Mouse (Mus musculus) ES-E14 (cell line): Measurements from ENCODE around the gene Zcchc2. TPM values are rescaled to one million over a fixed set of nuclear protein-coding genes. Genes with fewer than 3 reads are reported as not detected.
A peak's percentile ranks its signal among the peaks of the same experiment; 100 is the strongest.

Experiments used
- DNase-seq: peaks from one replicate; pipeline ENCODE4 v3.0.0-alpha.2; 2013; ENCODE audit warnings: low read depth, low spot score
- H3K27ac ChIP-seq: 2 replicates; pipeline ENCODE4 v1.5.1; 2012; ENCODE audit warnings: low read depth, mild to moderate bottlenecking, low read length, moderate library complexity, mixed read lengths; ENCODE audit not compliant: poor library complexity, insufficient read depth, severe bottlenecking
- H3K36me3 ChIP-seq: 2 replicates; pipeline ENCODE4 v1.6.1; 2012; ENCODE audit warnings: mild to moderate bottlenecking, low read length, moderate library complexity, mixed read lengths; ENCODE audit not compliant: control insufficient read depth, poor library complexity, insufficient read depth, severe bottlenecking
- H3K4me1 ChIP-seq, 2 experiments: fragments of 150-350 bp in 1 of 2; sonication (generic) in 1 of 2; 2 replicates each; pipeline ENCODE4 v1.6.1; 2012; ENCODE audit warnings: low read length in 2 of 2, mild to moderate bottlenecking in 1 of 2, mixed read lengths in 1 of 2; ENCODE audit not compliant: control insufficient read depth in 2 of 2, insufficient read depth in 2 of 2, poor library complexity in 1 of 2
- H3K4me3 ChIP-seq, 2 experiments: fragments of 150-350 bp in 1 of 2; sonication (generic) in 1 of 2; 2 replicates each; pipeline ENCODE4 v1.5.1; 2012; ENCODE audit warnings: low read length in 2 of 2, low read depth in 1 of 2, mild to moderate bottlenecking in 1 of 2, mixed read lengths in 1 of 2; ENCODE audit not compliant: insufficient read depth in 1 of 2, poor library complexity in 1 of 2, severe bottlenecking in 1 of 2
- H3K9ac ChIP-seq: 2 replicates; pipeline ENCODE4 v1.6.1; 2012; ENCODE audit warnings: low read depth, mild to moderate bottlenecking, low read length, mixed read lengths; ENCODE audit not compliant: poor library complexity, insufficient read depth, severe bottlenecking
- H3K9me3 ChIP-seq: fragments of 150-350 bp; sonication (generic); 2 replicates; pipeline ENCODE4 v1.6.1; 2012; ENCODE audit warnings: low read depth, mild to moderate bottlenecking, low read length; ENCODE audit not compliant: control insufficient read depth, insufficient read depth
- CHD2 ChIP-seq: IDR thresholded peaks from 2 replicates; pipeline ENCODE4 v1.6.1; 2014; ENCODE audit warnings: mild to moderate bottlenecking, low read depth, low read length, inconsistent platforms
- HCFC1 ChIP-seq: IDR thresholded peaks from 2 replicates; pipeline ENCODE4 v1.6.1; 2012; ENCODE audit warnings: low read length, inconsistent platforms, borderline replicate concordance; ENCODE audit not compliant: insufficient read depth
- MAFK ChIP-seq: IDR thresholded peaks from 2 replicates; pipeline ENCODE4 v1.6.1; 2014; ENCODE audit warnings: mild to moderate bottlenecking, low read depth, low read length, inconsistent platforms; ENCODE audit not compliant: insufficient read depth
- ZC3H11A ChIP-seq: IDR thresholded peaks from 2 replicates; pipeline ENCODE4 v1.6.1; 2012; ENCODE audit warnings: low read depth, mild to moderate bottlenecking, inconsistent platforms, low read length, borderline replicate concordance
- ZNF384 ChIP-seq: IDR thresholded peaks from 2 replicates; pipeline ENCODE4 v1.6.1; 2012; ENCODE audit warnings: low read depth, low read length, inconsistent platforms
- in situ Hi-C, 2 experiments: fragments of 600-800 bp; cut with MboI; formaldehyde crosslinking; loops; one replicate each; pipeline ENCODE4 v1.15.1; 2025; ENCODE audit warnings: low sequenced_read_pairs in 2 of 2, inconsistent platforms in 1 of 2; ENCODE audit not compliant: unreplicated experiment in 2 of 2
- total RNA-seq: library from RNA; depleted of rRNA; stranded (reverse); fragments of 300-350 nt; gene quantifications from 2 replicates; pipeline ENCODE4 v1.2.3, GENCODE M21; 2012; rRNA removed

Zcchc2 gene
- 9.5 and 11.5 TPM in 2 replicates for total RNA-seq

GRCm38 (mm10) chr1:105990138-105990821 is at the start of gene Zcchc2:
Gene Zcchc2 (plus strand): TSS chr1:105990406.
- DNase-seq = peak; percentile 92
- Histone ChIP-seq H3K27ac (peak within 1 kb of the TSS; percentile 68; the same call in 1 of the 2 replicates), H3K9ac (peak within 1 kb of the TSS; percentile 85), H3K9me3 (no peaks in the 10 kb centered on the region), H3K36me3 (no peaks in the 10 kb centered on the region; the same call in 1 of the 2 replicates), H3K4me3 (peak within 1 kb of the TSS; percentile 90 to 93), H3K4me1 (peaks cover 2 to 3% of the 10 kb centered on the region in 2 experiments; a peak in 3 of 4 replicates)
- in situ Hi-C loops = no loop called here
- TF ChIP-seq HCFC1 = peak; percentile 65; the same call in 1 of the 2 replicates
- TF ChIP-seq MAFK = no peak
- no peak for TF ChIP-seq ZC3H11A

- Histone ChIP-seq H3K4me1 (no peaks in the 10 kb centered on the region), H3K4me3 (no peak overlapping the region), H3K9ac (no peak overlapping the region), H3K27ac (no peak overlapping the region), H3K36me3 (no peaks in the 10 kb centered on the region), H3K9me3 (no peaks in the 10 kb centered on the region)
- in situ Hi-C loops = no loop called here
- no peak for TF ChIP-seq ZNF384
- no peak for TF ChIP-seq ZC3H11A
- TF ChIP-seq CHD2 = no peak
- TF ChIP-seq HCFC1 = no peak
- no peak for TF ChIP-seq MAFK
- DNase-seq = no peak
Measured at GRCm38 (mm10) chr1:105944927-105945580, 45.2 kb upstream of the Zcchc2 start.

GRCm38 (mm10) chr1:105946581-105947540 is 43.3 kb upstream of the Zcchc2 start:
- in situ Hi-C loops = no loop called here
- H3K9ac ChIP-seq = no peak overlapping the region
- H3K27ac ChIP-seq = no peak overlapping the region
- TF ChIP-seq ZNF384 (no peak), ZC3H11A (no peak), CHD2 (no peak), MAFK (no peak), HCFC1 (no peak)
- no peaks in the 10 kb centered on the region for H3K9me3 ChIP-seq
- no peaks in the 10 kb centered on the region for H3K36me3 ChIP-seq
- no peak overlapping the region for H3K4me3 ChIP-seq
- H3K4me1 ChIP-seq = no peaks in the 10 kb centered on the region
- no peak for DNase-seq

- no peaks in the 10 kb centered on the region for H3K36me3 ChIP-seq
- H3K9me3 ChIP-seq = no peaks in the 10 kb centered on the region
- no peak overlapping the region for H3K27ac ChIP-seq
- no peak overlapping the region for H3K9ac ChIP-seq
- no peak for DNase-seq
- in situ Hi-C loops = no loop called here
- H3K4me1 ChIP-seq = no peaks in the 10 kb centered on the region
- TF ChIP-seq MAFK (no peak), CHD2 (no peak), ZC3H11A (no peak), ZNF384 (no peak), HCFC1 (no peak)
- no peak overlapping the region for H3K4me3 ChIP-seq
Measured at GRCm38 (mm10) chr1:105948352-105948751, 41.9 kb upstream of the Zcchc2 start.
